Mouse (Mus musculus) MN1 (cell line): ENCODE measurements around the gene Shc2.
A peak's percentile ranks its signal among the peaks of the same experiment; 100 is the strongest.

ENCODE experiments used
- DNase-seq: peaks from one replicate; pipeline ENCODE4 v3.0.0-alpha.2; 2016; ENCODE audit warnings: low spot score

Shc2 gene

DNA sequence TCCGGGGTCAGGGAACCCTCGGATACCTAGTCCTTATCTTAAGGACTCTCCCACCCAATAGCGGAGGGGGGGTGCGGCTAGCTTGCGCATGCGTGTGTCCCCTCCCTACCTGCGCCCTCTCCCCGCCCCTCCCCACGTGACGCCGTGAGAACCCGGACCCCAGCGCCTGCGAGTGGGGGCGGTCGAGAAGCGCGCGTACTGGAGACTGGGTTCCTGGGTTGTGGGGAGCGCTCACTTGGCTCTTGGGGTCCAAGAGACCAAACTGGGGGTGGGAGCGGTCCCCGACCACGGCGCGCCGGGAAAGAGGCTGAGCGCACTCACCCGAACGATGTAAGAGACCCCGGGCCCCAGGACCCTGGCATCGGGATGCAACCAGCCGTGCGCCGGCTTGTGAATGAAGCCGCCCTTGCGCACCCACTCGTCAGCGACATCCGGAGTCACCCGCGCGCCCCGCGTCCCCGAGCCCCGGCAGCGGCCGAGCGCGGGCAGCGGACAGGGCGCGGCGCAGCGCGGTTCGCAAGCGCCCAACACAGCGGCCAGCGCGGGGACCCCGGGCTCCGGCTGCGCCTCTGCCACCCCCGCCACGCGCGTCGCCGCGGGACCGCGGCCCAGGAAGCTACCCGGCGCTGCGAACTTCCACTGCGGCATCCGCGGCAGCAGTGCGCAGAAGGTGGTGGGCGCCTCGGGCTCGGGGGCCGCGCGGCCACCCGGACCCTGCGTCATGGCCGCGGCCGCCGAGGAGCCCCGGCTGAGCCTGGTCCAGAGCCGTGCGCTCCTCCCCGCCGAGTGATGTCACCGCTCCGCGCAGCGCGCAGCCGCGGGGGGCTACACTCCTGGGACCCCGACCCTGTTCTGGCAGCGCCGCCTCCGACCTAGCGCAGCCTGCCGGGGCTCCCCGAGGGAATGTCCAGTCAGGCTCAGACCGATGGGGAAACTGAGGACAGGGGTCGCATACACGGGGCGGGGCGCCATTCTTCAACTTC is at the start of gene Shc2:
TSS of gene Shc2 (minus strand) at position 791 of the 983 bp plus-strand sequence.
- no peak for DNase-seq

DNA sequence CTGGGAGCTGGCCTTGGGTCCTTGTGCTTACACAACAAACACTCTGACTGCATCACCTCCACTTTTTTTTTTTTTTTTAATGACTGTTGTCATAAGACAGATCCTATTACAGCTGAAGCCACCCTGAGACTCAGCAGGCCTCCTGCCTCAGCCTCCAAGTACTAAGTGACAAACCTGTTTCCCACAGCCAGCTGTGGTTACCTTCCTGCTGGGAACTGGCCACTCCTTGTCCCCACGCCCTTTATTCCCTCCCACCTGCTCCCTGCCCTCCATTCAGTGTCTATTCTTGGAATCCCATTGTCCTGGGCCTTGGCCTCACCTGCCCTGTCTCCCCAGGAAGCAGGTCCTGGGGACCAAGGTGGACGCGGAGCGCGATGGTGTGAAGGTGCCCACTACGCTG is 49.8 kb upstream of the Shc2 start:
- no peak for DNase-seq

DNA sequence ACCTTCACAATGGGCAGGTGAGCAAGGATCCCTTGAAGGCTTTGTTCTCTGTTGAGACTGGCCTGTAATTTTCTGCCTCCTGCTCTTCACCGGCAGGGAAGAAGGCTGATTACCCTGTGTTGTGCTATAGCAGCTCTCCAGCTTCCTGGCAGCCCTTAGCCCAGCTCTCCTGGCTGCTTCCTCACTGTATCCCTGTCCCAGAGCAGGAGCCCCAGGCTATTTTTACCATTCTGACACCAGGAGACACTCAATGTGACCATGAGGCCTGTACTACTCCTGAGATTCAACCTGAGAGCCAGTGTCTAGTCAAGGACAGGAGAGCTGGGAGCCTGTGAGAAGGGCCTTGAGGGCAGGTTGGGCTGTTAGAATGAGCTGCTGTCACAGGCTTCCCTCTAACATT is 49.0 kb upstream of the Shc2 start:
- no peak for DNase-seq

GRCm38 (mm10) chr10:79686219-79686618 is 48.5 kb upstream of the Shc2 start:
- DNase-seq, result no peak

DNA sequence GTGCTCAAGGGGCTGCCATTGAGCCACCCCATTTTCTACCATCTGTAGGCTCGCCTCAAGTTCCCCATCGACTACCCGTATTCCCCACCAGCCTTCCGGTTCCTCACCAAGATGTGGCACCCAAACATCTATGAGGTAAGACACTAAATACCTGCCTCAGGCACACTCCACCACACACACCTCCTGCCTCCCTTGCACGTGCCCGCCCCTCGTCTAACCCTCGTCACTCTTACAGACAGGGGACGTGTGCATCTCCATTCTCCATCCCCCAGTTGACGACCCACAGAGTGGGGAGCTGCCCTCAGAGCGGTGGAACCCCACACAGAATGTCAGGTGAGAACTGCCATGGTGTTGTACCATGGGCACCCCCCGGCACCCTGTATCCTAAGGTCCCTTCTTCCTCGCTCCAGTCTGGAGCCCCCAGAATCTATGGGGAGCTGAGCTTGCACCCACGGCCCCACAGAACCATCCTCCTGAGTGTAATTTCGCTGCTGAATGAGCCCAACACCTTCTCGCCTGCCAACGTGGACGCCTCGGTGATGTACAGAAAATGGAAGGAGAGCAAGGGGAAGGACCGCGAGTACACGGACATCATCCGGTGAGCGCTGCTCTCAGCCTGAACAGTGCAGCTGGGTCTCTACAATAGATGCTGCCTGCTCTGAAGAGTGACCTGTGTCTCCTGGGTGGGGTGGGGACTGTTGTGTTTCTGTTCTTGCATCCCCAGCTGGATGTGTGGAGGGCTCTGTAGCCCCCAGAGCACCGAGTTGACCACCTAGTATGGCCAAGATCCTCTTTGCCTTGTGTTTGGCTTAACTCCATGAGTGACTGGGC is 47.3 kb upstream of the Shc2 start:
- DNase-seq, result no peak

DNA sequence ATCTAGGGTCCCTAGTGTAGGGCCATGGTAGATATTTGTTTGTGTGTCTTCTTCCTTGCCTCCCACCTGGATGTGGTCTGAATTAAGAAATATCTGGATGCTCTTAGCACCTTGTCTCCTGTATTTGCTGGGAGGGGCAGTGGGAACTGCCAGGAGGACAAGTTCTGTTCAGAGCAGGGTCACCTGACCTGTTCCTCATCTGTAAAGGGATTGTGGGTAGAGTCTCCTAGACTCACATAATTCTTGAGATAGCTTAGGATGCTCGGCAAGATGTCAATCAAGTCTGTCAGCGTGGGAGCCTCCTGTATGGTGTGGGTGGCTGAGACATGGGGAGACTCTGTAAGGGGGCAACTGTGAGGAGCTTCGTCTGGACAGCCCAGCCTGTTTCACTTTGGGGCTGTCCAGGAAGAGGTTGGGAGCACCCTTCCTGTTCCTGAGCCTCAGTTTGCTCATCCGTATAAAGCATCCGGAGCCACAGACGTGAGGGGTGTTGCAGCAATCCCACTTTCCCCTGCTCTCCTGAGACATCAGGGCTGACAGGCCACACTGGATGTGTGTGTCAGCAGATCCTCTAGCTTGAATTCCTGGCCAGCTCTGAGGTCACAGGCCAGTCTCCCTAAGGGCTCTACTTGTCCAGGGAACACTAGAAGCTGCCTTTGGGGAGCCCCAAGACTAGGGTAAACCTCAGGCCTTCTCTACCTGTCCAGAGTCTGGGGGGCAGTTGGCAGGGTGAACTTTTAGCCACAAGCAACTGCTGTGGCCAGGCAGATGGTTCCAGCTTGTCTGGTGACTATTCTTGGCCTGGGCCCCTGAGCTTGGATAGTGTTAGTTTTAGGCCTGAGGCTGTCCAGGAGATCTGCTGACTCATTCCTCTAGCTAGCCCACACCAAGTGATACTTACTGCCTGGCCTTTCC is 46.3 kb upstream of the Shc2 start:
- peak; percentile 69 for DNase-seq

GRCm38 (mm10) chr10:79682916-79683582 is 45.3 kb upstream of the Shc2 start:
- peak; percentile 93 for DNase-seq

DNA sequence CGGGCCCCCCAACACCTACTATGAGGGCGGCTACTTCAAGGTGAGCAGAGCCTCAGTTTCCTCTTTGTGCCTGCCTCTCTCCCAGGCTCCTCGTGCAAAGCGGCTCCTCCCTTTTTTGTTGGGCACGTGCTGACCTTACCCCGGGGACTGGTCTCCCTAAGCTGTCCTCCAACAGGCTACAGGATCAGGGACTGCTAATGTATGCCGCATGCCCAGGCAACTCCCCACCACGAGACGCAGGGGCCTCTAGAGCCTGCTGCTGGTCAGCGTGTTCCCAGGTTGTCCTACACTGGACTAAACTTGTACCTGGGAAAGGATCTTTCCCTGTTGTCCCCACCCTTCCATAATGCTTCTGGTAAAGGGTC is 44.8 kb upstream of the Shc2 start:
- DNase-seq, result peak; percentile 75

DNA sequence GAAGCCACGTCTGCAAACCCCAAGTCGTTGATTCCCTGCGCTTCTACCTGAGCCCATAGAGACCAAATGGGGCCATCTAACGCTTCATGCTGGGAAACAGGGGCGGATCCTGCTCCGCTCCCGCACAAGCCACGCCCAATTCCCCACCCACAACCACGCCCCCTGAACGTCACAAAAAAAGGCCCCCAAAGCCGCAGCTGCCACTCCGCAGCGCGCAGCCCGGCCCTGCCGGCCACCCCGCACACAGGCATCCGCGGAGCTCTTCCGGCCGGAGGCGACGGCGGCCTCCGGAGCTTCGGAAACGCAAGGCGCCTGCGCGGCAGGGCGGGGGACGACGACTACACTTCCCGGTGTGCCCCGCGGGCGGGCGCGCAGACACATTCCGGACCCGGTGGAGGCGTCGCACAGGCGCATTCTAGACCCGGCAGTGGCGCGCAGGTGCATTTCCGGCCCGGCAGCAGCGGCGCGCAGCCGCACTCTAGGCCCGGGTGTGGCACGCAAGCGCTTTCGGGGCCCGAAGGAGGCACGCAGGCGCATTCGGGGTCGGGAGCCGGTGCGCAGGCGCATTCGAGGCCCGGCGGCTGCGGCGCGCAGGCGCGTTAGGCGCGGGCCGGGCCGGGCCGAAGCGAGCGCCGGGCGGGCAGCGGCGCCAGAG is 44.0 kb upstream of the Shc2 start, which contains the start of gene Cdc34:
TSS of gene Cdc34 (plus strand) at position 605 of the 655 bp plus-strand sequence.
- peak; percentile 100 for DNase-seq

DNA sequence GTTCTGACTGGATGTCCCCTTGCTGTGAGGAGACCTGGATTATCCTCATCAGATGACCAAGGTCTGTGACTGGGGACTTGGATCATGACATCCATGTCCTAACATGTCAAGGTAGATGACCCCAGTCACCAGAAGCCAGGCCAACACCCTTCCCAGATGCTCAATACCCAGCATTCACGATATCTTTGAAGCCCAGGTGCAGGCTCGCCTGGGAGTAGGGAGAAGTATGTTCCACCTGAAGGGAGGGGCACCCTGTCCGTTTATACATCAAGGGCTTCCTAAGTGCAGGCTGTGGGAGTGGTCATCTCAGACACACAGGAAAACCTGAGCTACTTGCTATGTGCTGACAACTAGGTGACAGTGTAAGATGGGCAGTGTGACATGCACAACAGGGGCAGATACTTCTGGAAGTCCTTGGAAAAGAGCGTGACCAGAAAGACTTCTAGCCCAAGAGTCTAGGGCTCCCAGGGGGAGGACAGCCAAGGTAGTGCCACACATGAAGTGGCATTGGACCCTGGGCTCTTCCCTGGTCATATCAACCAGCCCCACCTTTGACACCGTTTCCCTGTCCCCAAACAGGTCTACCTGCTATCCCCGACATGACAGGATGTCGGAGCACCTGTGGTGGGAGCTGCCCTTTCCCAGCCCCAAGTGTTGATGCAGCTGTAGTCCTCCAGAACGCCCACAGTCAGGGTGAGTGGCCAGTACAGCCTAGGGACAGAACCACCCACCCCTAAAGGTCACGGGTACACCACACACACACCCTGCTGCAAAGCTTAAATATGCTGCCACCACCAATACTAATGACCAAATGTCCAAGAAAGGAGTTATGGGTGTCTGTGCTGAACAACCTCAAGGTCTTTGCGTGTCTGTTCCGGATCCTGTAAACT is 43.1 kb upstream of the Shc2 start:
- no peak for DNase-seq

DNA sequence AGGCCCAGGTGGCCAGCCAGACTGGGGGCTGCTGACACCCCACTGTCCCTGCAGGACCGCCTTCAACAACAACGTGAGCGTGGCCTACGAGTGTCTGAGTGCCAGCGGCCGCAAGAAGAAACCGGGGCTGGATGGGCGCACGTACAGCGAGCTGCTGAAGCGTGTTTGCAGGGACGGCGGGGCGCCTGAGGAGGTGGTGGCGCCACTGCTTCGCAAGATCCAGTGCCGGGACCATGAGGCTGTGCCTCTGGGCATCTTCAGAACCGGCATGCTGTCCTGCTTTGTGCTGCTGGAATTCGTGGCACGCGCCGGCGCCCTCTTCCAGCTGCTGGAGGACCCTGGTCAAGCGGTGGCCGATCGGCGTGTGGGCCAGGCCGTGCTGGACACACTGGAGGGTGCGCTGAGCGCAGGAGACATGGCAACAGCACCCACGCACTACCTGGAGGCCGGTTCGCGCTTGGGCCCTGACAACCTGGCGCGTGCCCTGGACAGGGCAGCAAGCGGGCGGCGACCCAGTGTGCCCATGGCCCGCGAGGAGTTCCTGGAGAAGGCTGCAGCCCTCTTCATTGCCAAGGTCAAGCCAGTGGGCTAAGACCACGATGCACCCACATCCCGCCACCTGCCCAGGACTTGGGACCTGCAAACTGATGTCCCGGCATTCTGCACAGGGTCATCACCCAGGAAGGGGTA is 37.8 kb upstream of the Shc2 start:
- no peak for DNase-seq

- DNase-seq, result no peak
Observed at GRCm38 (mm10) chr10:79673054-79673453, 35.3 kb upstream of the Shc2 start.

DNA sequence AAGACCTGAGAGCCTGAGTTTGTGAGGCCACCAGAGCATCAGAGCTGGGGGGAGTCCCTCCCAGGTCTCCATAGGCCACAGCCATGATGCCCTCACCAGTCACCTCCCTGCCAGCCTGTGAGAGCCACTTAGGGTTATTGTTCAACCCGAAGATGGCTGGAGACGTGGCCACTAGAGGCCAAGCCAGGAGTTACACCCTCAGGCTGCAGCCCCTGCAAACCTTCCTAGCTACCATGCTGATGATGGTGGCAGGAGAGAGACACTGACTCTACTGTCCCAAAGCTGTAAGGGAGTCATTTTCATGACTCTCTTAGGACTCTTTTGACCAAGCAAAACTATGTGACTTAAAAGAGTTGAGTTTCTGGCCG is 34.4 kb upstream of the Shc2 start:
- no peak for DNase-seq

DNA sequence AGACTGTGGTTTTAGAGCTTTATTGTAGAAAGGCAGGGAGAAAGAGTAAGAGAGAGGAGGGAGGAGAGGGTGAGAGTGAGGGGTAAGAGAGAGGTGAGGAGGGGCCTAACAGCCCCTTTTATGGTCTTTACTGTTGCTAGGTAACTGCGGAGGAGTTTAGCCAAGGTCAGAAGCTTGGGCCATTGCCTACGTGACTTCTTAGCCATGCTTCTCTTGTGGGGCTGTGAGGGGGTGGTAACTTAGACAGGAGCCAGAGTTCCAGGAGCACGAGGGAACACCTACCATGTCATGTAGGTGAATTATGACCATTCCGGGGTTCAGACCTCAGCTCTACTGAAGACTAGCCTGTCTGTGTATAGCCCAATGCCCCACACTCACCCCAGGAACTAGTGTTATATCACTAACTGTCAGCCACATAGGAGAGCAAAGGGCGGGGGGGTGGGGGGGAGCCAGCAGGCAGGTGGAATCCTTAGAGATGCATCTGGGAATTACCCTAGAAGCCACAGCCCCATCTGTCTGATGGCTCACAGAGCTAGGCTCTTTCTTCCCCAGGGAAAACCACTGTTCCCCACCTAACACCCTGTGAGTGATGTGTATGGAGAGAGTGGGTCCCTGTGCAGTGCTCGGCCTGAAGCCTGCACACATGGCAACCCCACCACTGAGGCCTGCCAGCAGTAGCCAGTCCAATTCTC is 33.8 kb upstream of the Shc2 start:
- no peak for DNase-seq

GRCm38 (mm10) chr10:79670071-79670888 is 32.6 kb upstream of the Shc2 start:
- DNase-seq, result no peak

GRCm38 (mm10) chr10:79669576-79670057 is 31.9 kb upstream of the Shc2 start:
- DNase-seq, result peak; percentile 90
